Mouse (Mus musculus) G1E-ER4 (cell line): Measurements from ENCODE around the gene Fxr1. TPM values are rescaled to one million over a fixed set of nuclear protein-coding genes. Genes with fewer than 3 reads are reported as not detected.

Experiments
- GATA1 ChIP-seq: IDR thresholded peaks from one replicate; pipeline ENCODE4 v1.8.0; 2012; ENCODE audit warnings: low read length, inconsistent platforms
- polyA plus RNA-seq: library from polyadenylated mRNA; stranded (reverse); fragments of >175 nt; gene quantifications from 2 replicates; pipeline ENCODE4 v1.2.3, GENCODE M21; 2012

Gene Fxr1
- polyA plus RNA-seq, 1 experiment: 14.8 TPM

GRCm38 (mm10) chr3:34111941-34112685 is 92.4 kb downstream of the Fxr1 start:
- TF ChIP-seq GATA1: no peak

GRCm38 (mm10) chr3:34115806-34116205 is 96.1 kb downstream of the Fxr1 start:
- TF ChIP-seq GATA1: no peak

GRCm38 (mm10) chr3:34119869-34120268 is 100.1 kb downstream of the Fxr1 start:
- no peak for TF ChIP-seq GATA1

Other genes starting within 250 kb of the Fxr1 start
- gene Ttc14, start 220.1 kb upstream of the Fxr1 start, polyA plus RNA-seq: 33.0 and 65.2 TPM in 2 replicates
- 0.10 and 0.12 TPM in 2 replicates for gene Ccdc39, start 175.6 kb upstream of the Fxr1 start, polyA plus RNA-seq
- 38.1 and 67.3 TPM in 2 replicates for gene Dnajc19, start 61.4 kb downstream of the Fxr1 start, polyA plus RNA-seq